Mouse (Mus musculus): ENCODE measurements around the gene Nfyb. TPM values are rescaled to one million over a fixed set of nuclear protein-coding genes. Genes with fewer than 3 reads are reported as not detected.

The Nfyb gene
- polyA plus RNA-seq, 1 experiment from 2014 or later = 42.5 TPM

Other genes with a start within 250 kb of the Nfyb start
- 36.1 and 37.4 TPM in 2 replicates for gene 1190007I07Rik, start 140.9 kb downstream of the Nfyb start, polyA plus RNA-seq (2016; fragmentation: Nextera tagmentation; extraction: Ambion mirVana)
- 264 and 265 TPM in 2 replicates for gene Tdg, start 134.3 kb downstream of the Nfyb start, polyA plus RNA-seq (2016; fragmentation: Nextera tagmentation; extraction: Ambion mirVana)
- 1.1 and 1.9 TPM in 2 replicates for gene Glt8d2, start 73.5 kb downstream of the Nfyb start, polyA plus RNA-seq (2016; fragmentation: Nextera tagmentation; extraction: Ambion mirVana)
- 26.4 and 27.1 TPM in 2 replicates for gene Hcfc2, start 68.0 kb downstream of the Nfyb start, polyA plus RNA-seq (2016; fragmentation: Nextera tagmentation; extraction: Ambion mirVana)
- gene Txnrd1, start 69.8 kb upstream of the Nfyb start, polyA plus RNA-seq (2016; fragmentation: Nextera tagmentation; extraction: Ambion mirVana) = 164 and 172 TPM in 2 replicates
- gene Eid3, start 102.5 kb upstream of the Nfyb start, polyA plus RNA-seq (2016; fragmentation: Nextera tagmentation; extraction: Ambion mirVana) = 0.20 and 0.68 TPM in 2 replicates
- 1.1 and 1.4 TPM in 2 replicates for gene Chst11, start 221.4 kb upstream of the Nfyb start, polyA plus RNA-seq (2016; fragmentation: Nextera tagmentation; extraction: Ambion mirVana)

Measured in hindbrain, embryonic 10.5 days (tissue).